Mouse (Mus musculus): Measurements from ENCODE around the gene Sdcbp2.
A peak's percentile ranks its signal among the peaks of the same experiment; 100 is the strongest.

The Sdcbp2 gene

DNA sequence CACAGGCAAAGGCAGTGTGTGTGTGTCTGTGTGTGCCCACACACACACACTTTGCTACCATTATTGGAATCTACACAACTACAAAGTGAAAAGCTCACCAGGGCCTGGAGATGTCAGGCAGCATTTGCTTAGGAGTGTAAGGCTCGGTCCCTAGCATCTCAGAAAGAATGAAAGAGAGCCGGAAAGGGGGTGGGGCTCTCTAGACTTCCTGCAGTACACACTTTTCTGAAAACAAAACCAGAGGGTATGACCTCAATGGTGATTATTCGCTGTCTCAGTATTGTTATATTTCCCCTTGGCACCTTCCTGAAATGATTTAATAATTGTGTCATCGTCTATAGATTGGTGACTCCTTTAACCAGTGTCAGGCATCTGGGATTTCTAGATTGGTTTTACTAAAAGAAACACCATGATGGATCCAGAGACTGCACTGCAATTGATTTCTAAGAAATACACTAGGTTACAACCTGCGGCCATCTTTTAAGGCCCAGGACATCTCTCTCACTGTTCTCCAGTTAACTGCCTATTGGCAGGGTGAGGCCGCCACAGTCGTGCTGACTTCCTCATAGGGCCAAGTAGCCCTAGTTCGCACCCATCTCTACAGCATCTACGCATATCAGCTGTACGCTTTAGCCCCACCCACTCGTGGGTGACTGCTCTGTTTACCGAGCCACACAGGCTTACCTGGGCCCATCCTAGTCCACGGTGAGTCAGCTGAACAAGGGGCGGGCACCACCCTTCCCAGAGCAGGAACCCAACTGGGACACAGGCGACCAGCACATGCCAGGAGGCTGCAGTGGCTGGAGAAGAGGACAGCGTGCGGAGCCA lies at the start of gene Sdcbp2:
Gene Sdcbp2 (plus strand): TSS at position 750 of the 828 bp plus-strand sequence.
- peak; percentile 32 for DNase-seq (ENCODE audit: low spot score)

- no peak for DNase-seq (ENCODE audit: low spot score)
Observed at GRCm38 (mm10) chr2:151524324-151525041, 47.9 kb upstream of the Sdcbp2 start.

DNA sequence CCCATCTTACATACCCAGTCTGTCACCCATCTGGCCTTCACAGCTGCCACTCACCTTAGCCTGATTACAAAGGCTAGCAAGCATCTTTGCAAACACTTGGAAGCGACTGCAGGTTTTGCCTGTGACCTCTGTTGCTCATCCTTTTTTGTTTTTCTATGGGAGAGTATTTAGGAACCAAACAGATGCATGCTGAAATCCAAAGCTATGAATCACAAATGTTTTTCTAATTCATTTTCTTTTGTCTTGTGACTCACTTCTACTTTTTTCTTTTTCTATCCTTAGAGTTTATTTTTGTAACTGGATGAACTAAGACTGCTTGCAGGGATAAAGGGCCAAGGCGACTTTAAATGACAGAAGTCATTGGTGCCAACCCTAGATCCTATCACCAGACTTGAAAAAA lies 46.9 kb upstream of the Sdcbp2 start:
- no peak for DNase-seq (ENCODE audit: low spot score)

DNA sequence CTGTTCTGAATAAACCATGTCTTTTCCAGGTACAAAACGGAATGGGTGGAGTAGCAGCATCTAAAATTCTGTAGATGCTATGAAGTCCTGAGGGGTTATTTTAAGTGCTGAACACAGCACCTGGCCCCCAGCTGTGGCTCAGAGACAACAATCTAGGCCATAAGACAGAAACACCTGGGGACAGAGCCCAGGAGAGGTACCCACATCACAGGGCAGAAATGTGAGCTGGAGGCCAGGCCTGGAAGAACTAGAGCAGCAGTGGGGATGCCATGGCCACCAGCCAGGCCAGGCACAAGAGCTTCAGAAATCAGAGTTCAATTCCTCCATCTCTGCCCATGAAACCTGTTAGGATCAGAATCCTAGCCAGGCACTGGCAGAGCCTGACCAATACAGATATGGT lies 44.4 kb upstream of the Sdcbp2 start:
- no peak for DNase-seq (ENCODE audit: low spot score)

- DNase-seq (ENCODE audit: low spot score) = no peak
Observed at GRCm38 (mm10) chr2:151529169-151529568, 43.3 kb upstream of the Sdcbp2 start.

DNA sequence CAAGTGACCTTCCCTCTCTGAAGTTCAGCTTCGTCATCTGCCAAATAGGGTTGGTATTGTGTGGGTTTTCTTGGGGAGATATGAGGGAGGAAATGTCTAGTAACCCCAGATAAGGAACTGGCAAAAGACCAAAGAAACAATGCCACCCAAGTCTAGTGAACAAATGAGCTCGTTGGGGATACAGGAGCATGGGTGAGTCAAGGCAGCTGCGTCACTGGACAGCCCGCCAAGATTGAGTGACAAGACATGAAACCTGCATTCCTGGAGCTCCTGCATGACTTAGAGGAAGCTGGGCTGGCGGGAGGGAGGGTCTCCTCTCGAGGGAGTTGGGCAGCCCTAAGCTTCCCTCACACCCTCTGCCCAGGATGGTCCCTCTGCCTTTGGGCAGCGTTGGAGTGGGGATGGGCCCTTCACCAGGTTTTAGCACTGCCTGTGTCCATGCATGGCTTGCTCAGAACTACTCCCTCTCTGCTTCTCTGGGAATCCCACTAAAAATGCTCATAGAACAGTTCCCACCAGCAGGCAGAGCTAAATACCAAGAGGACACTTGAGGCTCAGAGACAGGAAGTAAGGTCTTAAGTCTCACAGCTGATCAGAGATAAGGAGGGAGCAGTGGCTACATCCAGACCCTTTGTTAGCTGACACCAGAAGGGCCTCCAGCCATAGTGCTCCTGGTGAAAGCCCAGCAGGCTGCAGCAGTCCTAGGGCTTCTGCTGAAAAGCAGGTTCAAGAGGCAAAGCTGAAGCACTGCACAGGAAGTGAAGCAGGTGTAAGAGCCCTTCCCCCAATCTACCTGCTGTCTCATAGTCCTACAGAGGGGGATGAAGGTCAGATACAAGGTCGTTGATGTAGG lies 41.8 kb upstream of the Sdcbp2 start:
- no peak for DNase-seq (ENCODE audit: low spot score)

- DNase-seq (ENCODE audit: low spot score) = no peak
Observed at GRCm38 (mm10) chr2:151533632-151534031, 38.8 kb upstream of the Sdcbp2 start.

GRCm38 (mm10) chr2:151535961-151536617 lies 36.3 kb upstream of the Sdcbp2 start:
- no peak for DNase-seq (ENCODE audit: low spot score)

DNA sequence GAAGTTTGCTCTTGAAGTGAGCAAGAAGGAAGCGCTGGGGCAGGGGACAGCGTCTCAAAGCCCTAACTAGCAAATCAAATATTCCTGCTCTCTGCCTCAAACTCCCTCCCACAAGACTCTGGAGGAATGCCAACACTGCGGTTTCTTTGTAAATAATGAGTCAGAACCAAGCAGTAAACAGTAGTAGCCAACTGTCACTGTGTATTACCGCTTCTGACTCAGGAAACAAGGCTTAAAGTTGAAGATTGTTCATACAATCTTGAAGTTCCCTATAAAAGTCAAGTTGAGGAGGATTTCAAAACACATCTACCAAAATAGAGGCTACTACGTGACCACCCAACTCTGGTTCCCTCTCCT lies 35.8 kb upstream of the Sdcbp2 start:
- DNase-seq (ENCODE audit: low spot score) = peak; percentile 52

GRCm38 (mm10) chr2:151538646-151539045 lies 33.8 kb upstream of the Sdcbp2 start:
- no peak for DNase-seq (ENCODE audit: low spot score)

GRCm38 (mm10) chr2:151542323-151543062 lies 29.9 kb upstream of the Sdcbp2 start, which contains the start of gene Fkbp1a:
TSS of gene Fkbp1a (plus strand) at chr2:151542483.
- peak; percentile 92 for DNase-seq (ENCODE audit: low spot score)

DNA sequence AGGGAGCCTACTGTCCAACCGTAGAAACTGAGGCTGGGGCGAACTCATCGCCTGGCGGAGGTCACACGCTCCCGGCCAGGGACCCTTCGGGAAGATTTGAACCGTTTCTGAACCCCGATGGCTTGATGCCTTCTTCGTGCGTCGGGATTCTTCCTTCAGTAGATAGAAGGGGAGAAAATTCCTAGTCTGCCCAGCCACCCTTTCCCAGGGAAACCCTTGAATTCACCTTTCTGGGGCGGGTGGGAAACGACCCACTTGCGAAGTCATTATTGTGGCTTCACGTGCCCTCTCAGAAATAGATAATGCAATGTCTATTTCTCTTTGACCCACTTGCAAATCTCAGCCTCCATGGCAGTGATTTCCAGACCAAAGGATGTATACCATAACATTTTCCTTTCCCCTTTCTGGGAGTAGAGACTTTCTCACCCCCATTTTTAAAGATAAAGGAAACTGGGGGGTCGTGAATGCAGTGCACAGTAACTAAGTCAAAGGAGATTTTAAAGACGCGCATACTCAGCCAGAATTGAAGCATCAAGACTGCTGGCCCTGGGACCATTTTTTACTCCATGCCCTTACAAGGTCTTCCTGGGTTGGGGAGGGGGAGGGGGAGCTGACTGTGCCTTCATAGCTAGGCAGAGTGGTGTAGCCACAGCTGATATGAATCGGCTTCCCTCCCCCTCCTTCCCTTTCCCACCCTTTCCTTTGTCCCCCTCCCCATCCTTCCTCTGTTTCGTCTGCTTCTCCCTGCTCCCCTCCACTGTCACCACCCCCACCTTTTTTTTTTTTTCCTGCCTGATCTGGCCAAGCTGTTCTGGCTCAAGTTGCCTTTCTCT lies 29.1 kb upstream of the Sdcbp2 start:
- peak; percentile 42 for DNase-seq (ENCODE audit: low spot score)

DNA sequence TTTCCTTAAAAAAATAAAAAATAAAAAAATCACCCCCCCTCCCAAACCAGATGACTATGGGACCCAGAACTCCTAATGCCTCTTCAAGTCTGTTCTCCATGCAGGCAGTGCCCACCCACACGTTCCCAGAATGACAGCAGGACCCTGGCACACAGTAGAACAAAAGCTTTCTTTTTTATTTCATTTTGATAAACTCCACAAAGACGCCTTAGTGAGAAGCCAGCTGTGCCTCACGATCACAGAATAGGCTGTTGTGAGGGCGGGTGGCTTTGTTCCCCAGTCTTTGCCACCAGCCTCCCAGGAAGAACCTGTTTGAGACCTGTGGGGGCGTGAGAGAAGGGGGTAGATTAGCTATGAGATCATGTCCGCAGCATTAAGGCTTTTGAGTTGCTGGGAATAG lies 27.7 kb upstream of the Sdcbp2 start:
- DNase-seq (ENCODE audit: low spot score) = no peak

GRCm38 (mm10) chr2:151546571-151546970 lies 25.9 kb upstream of the Sdcbp2 start:
- DNase-seq (ENCODE audit: low spot score) = no peak

DNA sequence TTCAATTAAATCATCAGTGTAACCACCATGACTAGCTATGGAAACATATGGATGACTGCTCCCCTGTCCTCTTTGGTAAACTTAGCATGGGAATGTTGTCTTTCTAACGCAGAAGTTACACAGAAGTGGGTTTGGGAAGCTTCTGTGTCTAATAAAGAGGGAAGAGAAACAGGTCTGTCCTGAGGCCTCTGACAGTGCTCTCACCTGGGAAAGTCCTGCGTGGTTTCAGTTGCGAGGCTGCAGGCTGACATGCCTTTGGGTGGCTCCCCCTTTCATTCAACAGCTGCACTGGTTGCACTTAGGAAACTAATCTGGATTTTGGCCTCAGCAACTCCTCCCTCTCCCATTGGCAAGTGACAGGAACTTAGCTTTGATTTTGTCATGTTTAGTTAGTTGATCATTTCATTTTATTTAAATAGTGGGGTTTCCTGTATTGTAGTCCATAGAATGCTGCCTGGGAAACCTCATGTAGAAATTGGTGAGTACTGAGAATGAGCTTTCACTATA lies 22.8 kb upstream of the Sdcbp2 start:
- no peak for DNase-seq (ENCODE audit: low spot score)

DNA sequence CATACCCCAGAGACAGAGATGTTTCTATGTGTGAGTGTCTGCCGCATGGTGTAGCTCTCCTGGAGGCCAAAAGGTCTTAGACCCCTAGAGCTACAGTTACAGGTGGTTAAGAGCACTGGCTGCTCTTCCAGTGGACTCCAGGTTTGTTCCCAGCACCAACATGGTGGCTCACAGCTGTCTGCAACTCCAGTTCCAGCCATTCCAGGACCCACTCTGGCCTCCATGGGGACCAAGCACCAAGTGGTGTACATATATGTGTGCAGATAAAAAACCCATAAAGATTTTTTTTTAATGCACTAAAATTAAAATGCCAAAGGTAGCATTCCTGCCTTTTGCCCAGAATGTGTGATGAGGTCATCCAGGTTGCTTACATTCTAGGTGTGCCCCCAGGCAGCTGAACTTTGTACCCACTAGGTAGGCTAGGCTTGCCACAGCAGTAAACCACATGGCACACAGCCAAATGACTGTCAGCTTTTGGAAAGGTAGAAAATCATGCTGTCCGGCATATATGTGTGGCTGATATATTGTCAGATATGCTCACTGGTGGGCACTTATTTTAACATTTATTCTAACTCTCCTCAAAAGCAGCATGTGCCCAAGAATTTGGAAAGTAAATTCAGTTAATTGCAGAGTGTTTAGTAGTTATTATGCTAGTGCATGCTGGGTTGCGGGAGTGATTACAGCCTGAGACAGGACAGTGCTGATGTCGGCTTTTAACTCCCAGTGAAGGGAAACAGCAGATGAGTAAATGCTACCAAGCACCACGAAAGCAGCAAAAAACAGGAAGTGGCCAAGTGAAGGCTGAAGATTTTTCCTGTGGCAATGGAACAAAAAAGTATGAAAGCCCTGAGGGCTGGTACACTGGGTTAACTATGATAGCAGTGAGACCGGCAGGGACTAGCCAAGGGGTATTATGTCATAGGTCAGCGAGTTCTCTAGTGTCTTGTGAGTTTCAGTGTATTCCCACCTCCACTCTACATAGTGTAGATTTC lies 9.2 kb upstream of the Sdcbp2 start:
- peak; percentile 56 for DNase-seq (ENCODE audit: low spot score)

GRCm38 (mm10) chr2:151564006-151564405 lies 8.4 kb upstream of the Sdcbp2 start:
- DNase-seq (ENCODE audit: low spot score) = no peak

- no peak for DNase-seq (ENCODE audit: low spot score)
Observed at GRCm38 (mm10) chr2:151564986-151565385, 7.4 kb upstream of the Sdcbp2 start.

GRCm38 (mm10) chr2:151566856-151567255 lies 5.6 kb upstream of the Sdcbp2 start:
- DNase-seq (ENCODE audit: low spot score) = no peak

Measured in T-cell, adult 2 months (primary cell).